ENCODE assay signal across 8 mouse cellular contexts in genomic region chr17:66101380-66102330, GRCm38 (mm10). TPM values are rescaled to one million over a fixed set of nuclear protein-coding genes. Genes with fewer than 3 reads are reported as not detected.
A peak's percentile ranks its signal among the peaks of the same experiment; 100 is the strongest.
DNase-seq lines count a peak whose midpoint lies in the region; ATAC-seq and TF ChIP-seq lines count a peak whose summit lies in the region.

Ndufv2 (minus strand) TSS chr17:66101559.

- peak within 1 kb of the TSS; percentile 94 for H3K27ac ChIP-seq in embryonic facial prominence, embryonic 14.5 days (replicated peaks; ENCODE audit: low read depth, low read length)
- peak within 1 kb of the TSS; percentile 90 for H3K27ac ChIP-seq in limb, embryonic 14.5 days (replicated peaks; ENCODE audit: low read depth, low read length)
- peak within 1 kb of the TSS; percentile 96 for H3K27ac ChIP-seq in midbrain, postnatal 0 days (ENCODE audit: low read depth, low read length)

- TF ChIP-seq CTCF in midbrain, postnatal 0 days (IDR thresholded peaks at IDR 0.05) = peak; percentile 86

- H3K4me2 ChIP-seq in embryonic facial prominence, embryonic 14.5 days (ENCODE audit: low read depth, low read length) = peak within 1 kb of the TSS; percentile 92
- peak within 1 kb of the TSS; percentile 95 for H3K4me2 ChIP-seq in limb, embryonic 14.5 days (replicated peaks; ENCODE audit: low read depth, low read length, severe bottlenecking)
- H3K4me2 ChIP-seq in midbrain, postnatal 0 days (ENCODE audit: low read depth, low read length, poor library complexity, severe bottlenecking) = peak within 1 kb of the TSS; percentile 95

- ATAC-seq in embryonic facial prominence, embryonic 14.5 days (ENCODE audit: low read depth) = peak; percentile 99
- ATAC-seq in limb, embryonic 14.5 days (ENCODE audit: low FRiP score, low read depth) = peak; percentile 99
- peak; percentile 98 for ATAC-seq in midbrain, postnatal 0 days (ENCODE audit: low FRiP score)

- H3K9me3 ChIP-seq in embryonic facial prominence, embryonic 14.5 days (ENCODE audit: control insufficient read depth, low read length) = no peaks in the 10 kb centered on the region
- no peaks in the 10 kb centered on the region for H3K9me3 ChIP-seq in limb, embryonic 14.5 days (ENCODE audit: control insufficient read depth, low read length)
- H3K9me3 ChIP-seq in midbrain, postnatal 0 days (ENCODE audit: low read length) = no peaks in the 10 kb centered on the region

- TF ChIP-seq POLR2A in limb, embryonic 14.5 days (IDR thresholded peaks at IDR 0.05; ENCODE audit: borderline replicate concordance, extremely low read depth, insufficient read depth, insufficient read length) = 0 out of 2 replicates have a peak, but pooled peaks have one; percentile 33

- peak within 1 kb of the TSS; percentile 97 for H3K4me3 ChIP-seq in embryonic facial prominence, embryonic 14.5 days (ENCODE audit: low read depth, low read length)
- H3K4me3 ChIP-seq in limb, embryonic 14.5 days (replicated peaks; ENCODE audit: low read length) = peak within 1 kb of the TSS; percentile 97
- peak within 1 kb of the TSS; percentile 95 for H3K4me3 ChIP-seq in midbrain, postnatal 0 days (ENCODE audit: low read depth, low read length)

- H3K36me3 ChIP-seq in embryonic facial prominence, embryonic 14.5 days (ENCODE audit: control insufficient read depth, insufficient read depth, low read length) = no peaks in the 10 kb centered on the region
- no peaks in the 10 kb centered on the region for H3K36me3 ChIP-seq in limb, embryonic 14.5 days (ENCODE audit: control insufficient read depth, insufficient read depth, low read length)
- no peaks in the 10 kb centered on the region for H3K36me3 ChIP-seq in midbrain, postnatal 0 days (ENCODE audit: insufficient read depth, low read length)

- WGBS in embryonic facial prominence, embryonic 14.5 days = under 1% methylated on average over 30 of the region's 67 CpGs
- under 1% methylated on average over 36 of the region's 67 CpGs for WGBS in limb, embryonic 14.5 days
- WGBS in midbrain, postnatal 0 days = 1% methylated on average over 61 of the region's 67 CpGs

- H3K27me3 ChIP-seq in embryonic facial prominence, embryonic 14.5 days (replicated peaks; ENCODE audit: control insufficient read depth, insufficient read depth, low read length) = no peaks in the 10 kb centered on the region
- no peaks in the 10 kb centered on the region for H3K27me3 ChIP-seq in limb, embryonic 14.5 days (ENCODE audit: control insufficient read depth, insufficient read depth, low read length)
- H3K27me3 ChIP-seq in midbrain, postnatal 0 days (ENCODE audit: insufficient read depth, low read length) = no peaks in the 10 kb centered on the region

- peak within 1 kb of the TSS; percentile 96 for H3K9ac ChIP-seq in embryonic facial prominence, embryonic 14.5 days (ENCODE audit: low read depth, low read length)
- H3K9ac ChIP-seq in limb, embryonic 14.5 days (ENCODE audit: low read depth, low read length, severe bottlenecking) = peak within 1 kb of the TSS; percentile 94
- H3K9ac ChIP-seq in midbrain, postnatal 0 days (replicated peaks; ENCODE audit: low read length, poor library complexity, severe bottlenecking) = peak within 1 kb of the TSS; percentile 92

- peaks cover 8% of the 10 kb centered on the region for H3K4me1 ChIP-seq in embryonic facial prominence, embryonic 14.5 days (ENCODE audit: control insufficient read depth, insufficient read depth, low read length)
- peaks cover 9% of the 10 kb centered on the region for H3K4me1 ChIP-seq in limb, embryonic 14.5 days (ENCODE audit: control insufficient read depth, insufficient read depth, low read length)
- H3K4me1 ChIP-seq in midbrain, postnatal 0 days (ENCODE audit: insufficient read depth, low read length) = no peaks in the 10 kb centered on the region

- peak; percentile 94 for DNase-seq in 416B (ENCODE audit: low read depth)
- DNase-seq in adrenal gland, postnatal 4 days (ENCODE audit: low spot score in 2 of 2) = peak; percentile 82 to 88
- DNase-seq in embryonic facial prominence, embryonic 14.5 days (ENCODE audit: low spot score) = peak; percentile 99
- DNase-seq in heart, adult 8-10 months (ENCODE audit: low spot score) = peak; percentile 91
- DNase-seq in kidney, adult 9 months = peak; percentile 93
- DNase-seq in limb, embryonic 14.5 days (ENCODE audit: low spot score) = peak; percentile 99
- DNase-seq in midbrain, postnatal 0 days (ENCODE audit: low spot score) = peak; percentile 99
- peak; percentile 91 to 96 for DNase-seq in spleen, postnatal 4 days (ENCODE audit: low spot score in 2 of 2)

RNA-seq across cellular contexts. Expression of gene Ndufv2, which starts in this region (rescaled TPM):
- total RNA-seq in adrenal gland, postnatal 4 days (2021) = 100 to 1,000 TPM; 309 to 324 TPM
- polyA plus RNA-seq in embryonic facial prominence, embryonic 14.5 days (2014; fragmentation: Nextera tagmentation; extraction: Ambion mirVana) = 338 and 361 TPM in 2 replicates
- 1,000 to 10,000 TPM; 1,211 to 1,253 (median 1,225) TPM for total RNA-seq in heart, adult 8-10 months (2022)
- 73.1 and 115 TPM in 2 replicates for polyA plus RNA-seq in limb, embryonic 14.5 days (2012; rRNA removed)
- 315 and 316 TPM in 2 replicates for polyA plus RNA-seq in limb, embryonic 14.5 days (2014; fragmentation: Nextera tagmentation; extraction: Ambion mirVana)
- 111 and 125 TPM in 2 replicates for total RNA-seq in midbrain, postnatal 0 days (2014; rRNA removed)
- 419 and 445 TPM in 2 replicates for polyA plus RNA-seq in midbrain, postnatal 0 days (2015; fragmentation: Nextera tagmentation; extraction: Ambion mirVana)

Comparison
In these comparisons a context has a peak if more than half of its experiments do, and no peak if none do; other contexts are left out.
1. Peak in every context shown above with its lines: DNase-seq, ATAC-seq, H3K4me3 ChIP-seq and H3K27ac ChIP-seq.